Mouse (Mus musculus): Measurements from ENCODE around the gene Ppfia1. TPM values are rescaled to one million over a fixed set of nuclear protein-coding genes. Genes with fewer than 3 reads are reported as not detected.

Gene Ppfia1
- 10 to 100 TPM; 43.9 to 48.4 TPM for polyA plus RNA-seq (2017; shearing (Covaris generic))

GRCm38 (mm10) chr7:144553237-144554122 lies at the start of gene Ppfia1:
Gene Ppfia1 (minus strand): TSS chr7:144553729.

GRCm38 (mm10) chr7:144582284-144582980 lies 28.9 kb upstream of the Ppfia1 start, which contains the start of gene Fadd:
Gene Fadd (minus strand): TSS chr7:144582463.

GRCm38 (mm10) chr7:144470545-144471059 lies 82.9 kb downstream of the Ppfia1 start, which contains the start of gene Cttn:
Gene Cttn (minus strand): TSS chr7:144471009.

Other genes starting within 250 kb of the Ppfia1 start
- 10 to 100 TPM in 1 of 2 experiments, 1 to 10 TPM in 1; 4.0 to 10.0 TPM for gene Cttn, start 82.7 kb downstream of the Ppfia1 start, polyA plus RNA-seq (2017; shearing (Covaris generic))
- 1 to 10 TPM; 4.6 to 5.9 TPM for gene Fadd, start 28.7 kb upstream of the Ppfia1 start, polyA plus RNA-seq (2017; shearing (Covaris generic))
- gene Ano1, start 198.2 kb upstream of the Ppfia1 start, polyA plus RNA-seq (2017; shearing (Covaris generic)), result under 1 TPM in 1 of 2 experiments, not detected in 1; 0.32 TPM

Data from activated CD4-positive, CD25-positive, alpha-beta regulatory T cell (primary cell).